Mouse (Mus musculus): ENCODE results near the gene Lrrc45.

- no peak for TF ChIP-seq TAL1 (IDR thresholded peaks at IDR 0.05; ENCODE audit: low read length)
- no peak for TF ChIP-seq GATA1 (IDR thresholded peaks at IDR 0.05; ENCODE audit: low read length)
These were observed 9.0 kb upstream of the Lrrc45 start for GRCm38 (mm10) chr11:120704486-120705325.

All from erythroblast, embryonic 14.5 days (primary cell).